Mouse (Mus musculus) myocyte (in vitro differentiated cells): ENCODE data around the gene Card9.

Source experiments
- CEBPB ChIP-seq: IDR thresholded peaks from 2 replicates; pipeline ENCODE4 v1.6.1; 2011; ENCODE audit warnings: mild to moderate bottlenecking, moderate library complexity; ENCODE audit not compliant: poor library complexity, insufficient read depth, severe bottlenecking
- E2F4 ChIP-seq: IDR thresholded peaks from one replicate; pipeline ENCODE4 v1.6.1; 2011; ENCODE audit warnings: mild to moderate bottlenecking, control low read depth, moderate library complexity; ENCODE audit not compliant: insufficient read depth
- MAX ChIP-seq: IDR thresholded peaks from one replicate; pipeline ENCODE4 v1.6.1; 2011; ENCODE audit warnings: low read depth, mild to moderate bottlenecking, control low read depth
- MYOD1 ChIP-seq, 3 experiments: IDR thresholded peaks; one replicate each; pipeline ENCODE4 v1.6.1; 2011; ENCODE audit warnings: control low read depth in 2 of 3, low read depth in 2 of 3, mild to moderate bottlenecking in 2 of 3, moderate library complexity in 1 of 3; ENCODE audit not compliant: insufficient read length in 2 of 3, control insufficient read depth in 1 of 3
- POLR2A ChIP-seq: IDR thresholded peaks from one replicate; pipeline ENCODE4 v1.6.1; 2011; ENCODE audit warnings: low read depth, mild to moderate bottlenecking, control low read depth, moderate library complexity; ENCODE audit not compliant: insufficient read length
- POLR2AphosphoS2 ChIP-seq: IDR thresholded peaks from one replicate; pipeline ENCODE4 v1.6.1; 2011; ENCODE audit warnings: low read depth, control low read depth; ENCODE audit not compliant: insufficient read length
- TCF12 ChIP-seq: IDR thresholded peaks from one replicate; pipeline ENCODE4 v1.6.1; 2011; ENCODE audit warnings: mild to moderate bottlenecking, control low read depth; ENCODE audit not compliant: poor library complexity, insufficient read depth, severe bottlenecking
- USF1 ChIP-seq: IDR thresholded peaks from one replicate; pipeline ENCODE4 v1.6.1; 2011; ENCODE audit warnings: low read depth, mild to moderate bottlenecking, control low read depth, moderate library complexity

- TF ChIP-seq POLR2A (no peak), E2F4 (no peak), POLR2AphosphoS2 (no peak), USF1 (no peak), MYOD1 (IDR thresholded peaks at IDR 0.05; ENCODE audit: control insufficient read depth in 1 of 3, insufficient read length in 2 of 3, low read depth in 2 of 3) (no peak), CEBPB (no peak), MAX (no peak), TCF12 (no peak)
Observed at GRCm38 (mm10) chr2:26330056-26330468, 30.7 kb downstream of the Card9 start.
